Mouse (Mus musculus): ENCODE data around the gene Banp.

DNA sequence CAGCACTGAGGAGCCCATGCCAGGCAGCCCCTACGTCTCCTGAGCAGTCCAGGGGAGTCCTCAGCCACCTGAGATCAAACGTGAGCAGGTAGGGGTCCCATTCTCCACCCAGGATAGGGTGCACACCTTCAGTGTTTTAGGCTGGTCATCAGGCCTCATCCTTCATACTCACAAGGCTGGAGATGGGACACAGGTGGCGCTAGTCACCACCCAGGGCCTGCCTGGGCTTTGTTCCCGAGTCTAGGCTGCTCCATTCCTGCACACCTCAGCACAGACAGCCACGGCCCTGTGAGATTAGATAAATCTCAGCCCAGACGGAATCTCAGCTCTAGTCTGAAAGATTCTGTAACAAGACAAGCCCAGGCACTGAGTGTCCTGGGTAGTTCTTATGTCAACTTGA lies 45.6 kb upstream of the Banp start:
- TF ChIP-seq CHD2 (IDR thresholded peaks at IDR 0.05; ENCODE audit: low read depth, low read length) (no peak), ZNF384 (IDR thresholded peaks at IDR 0.05; ENCODE audit: low read depth, low read length) (no peak), MAFK (IDR thresholded peaks at IDR 0.05; ENCODE audit: insufficient read depth, low read depth, low read length) (no peak), ZC3H11A (IDR thresholded peaks at IDR 0.05; ENCODE audit: borderline replicate concordance, low read depth, low read length) (no peak)
